Mouse (Mus musculus): ENCODE results near the gene Cbr2.

- no peak for TF ChIP-seq EP300 (IDR thresholded peaks at IDR 0.05; ENCODE audit: low read depth)
- TF ChIP-seq CTCF (IDR thresholded peaks at IDR 0.05; ENCODE audit: low read depth) = no peak
Measured at GRCm38 (mm10) chr11:120703696-120704454, 28.0 kb downstream of the Cbr2 start.
